Mouse (Mus musculus) liver, embryonic 16.5 days (tissue): ENCODE measurements around the gene Dchs2. TPM values are rescaled to one million over a fixed set of nuclear protein-coding genes. Genes with fewer than 3 reads are reported as not detected.
A peak's percentile ranks its signal among the peaks of the same experiment; 100 is the strongest.

Experiments
- ATAC-seq: fragments of 200-750 bp; cut with Nextera tagmentation; 2 replicates; pipeline ENCODE4 v1.8.0; 2017; ENCODE audit warnings: low read depth, mild to moderate bottlenecking, moderate number of reproducible peaks, moderate library complexity
- H3K27ac ChIP-seq: fragments of 300-500 bp; sonication (generic); 2 replicates; pipeline ENCODE4 v1.5.1; 2014; ENCODE audit warnings: mild to moderate bottlenecking, low read length
- H3K27me3 ChIP-seq: fragments of 300-500 bp; sonication (generic); 2 replicates; pipeline ENCODE4 v1.6.1; 2014; ENCODE audit warnings: low read depth, low read length, mixed read lengths; ENCODE audit not compliant: control insufficient read depth, insufficient read depth
- H3K36me3 ChIP-seq: fragments of 300-500 bp; sonication (generic); 2 replicates; pipeline ENCODE4 v1.6.1; 2014; ENCODE audit warnings: mild to moderate bottlenecking; ENCODE audit not compliant: control insufficient read depth, insufficient read depth
- H3K4me1 ChIP-seq: fragments of 300-500 bp; sonication (generic); 2 replicates; pipeline ENCODE4 v1.6.1; 2014; ENCODE audit warnings: low read depth, low read length, mixed read lengths; ENCODE audit not compliant: control insufficient read depth
- H3K4me2 ChIP-seq: fragments of 300-500 bp; sonication (generic); 2 replicates; pipeline ENCODE4 v1.6.1; 2014; ENCODE audit warnings: low read depth, low read length, mixed read lengths
- H3K4me3 ChIP-seq: fragments of 300-500 bp; sonication (generic); 2 replicates; pipeline ENCODE4 v1.5.1; 2014; ENCODE audit warnings: low read depth, mild to moderate bottlenecking, low read length
- H3K9ac ChIP-seq: fragments of 300-500 bp; sonication (generic); 2 replicates; pipeline ENCODE4 v1.6.1; 2014; ENCODE audit warnings: low read depth, low read length
- H3K9me3 ChIP-seq: fragments of 300-500 bp; sonication (generic); replicated peaks from 2 replicates; pipeline ENCODE4 v1.6.1; 2016; ENCODE audit warnings: low read length; ENCODE audit not compliant: control insufficient read depth
- WGBS: fragments of 180-500 bp; shearing (Covaris S2); extraction: QIAGEN DNeasy Blood & Tissue Kit; methylation state at CpG from one replicate; pipeline ENCODE4 v1.1.7; 2014; ENCODE audit not compliant: insufficient replicate concordance; 5-methylcytosine and 5-hydroxymethylcytosine counted together
- polyA plus RNA-seq: library from polyadenylated mRNA; unstranded; fragments of >200 nt; fragmentation: Nextera tagmentation; extraction: Ambion mirVana; gene quantifications from 2 replicates; pipeline ENCODE4 v1.2.1, GENCODE M21; 2015

Gene Dchs2
- polyA plus RNA-seq, result 0.01 TPM in 1 of 2 replicates, not detected in the other

DNA sequence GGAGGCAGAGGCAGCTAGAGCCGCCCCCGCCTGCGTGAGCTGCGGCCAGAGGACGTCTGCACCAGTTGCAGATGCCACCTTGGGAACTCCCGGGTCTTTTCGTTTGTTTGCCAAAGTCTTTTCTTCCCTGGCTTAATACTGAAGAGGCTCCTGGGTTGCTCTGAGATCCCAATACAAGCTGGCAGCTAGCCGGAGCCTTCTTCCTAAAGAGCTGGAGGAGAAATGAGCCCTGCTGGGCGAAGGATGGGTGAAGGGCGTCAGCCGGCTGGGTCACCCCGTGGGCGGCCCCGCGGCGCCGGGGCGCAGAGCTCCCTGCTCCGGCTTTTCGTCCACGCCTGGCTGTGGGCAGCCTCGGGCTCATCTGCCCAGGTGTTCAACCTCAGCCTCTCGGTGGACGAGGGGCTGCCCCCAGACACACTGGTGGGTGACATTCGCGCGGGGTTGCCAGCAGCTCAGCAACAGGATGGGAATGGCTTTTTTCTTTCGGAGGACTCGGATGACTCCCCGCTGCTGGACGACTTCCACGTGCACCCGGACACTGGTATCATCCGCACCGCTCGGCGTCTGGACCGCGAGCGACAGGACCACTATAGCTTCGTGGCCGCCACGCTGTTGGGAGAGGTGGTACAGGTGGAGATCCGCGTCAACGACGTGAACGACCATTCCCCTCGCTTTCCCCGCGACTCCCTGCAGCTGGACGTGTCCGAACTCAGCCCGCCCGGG, at the start of gene Dchs2:
Gene Dchs2, plus strand, starts transcription at position 223 of the 723 bp plus-strand sequence.
- Histone ChIP-seq H3K9me3 (no peaks in the 10 kb centered on the region), H3K36me3 (no peaks in the 10 kb centered on the region), H3K27me3 (peaks cover 51% of the 10 kb centered on the region), H3K9ac (no peak within 1 kb of the TSS), H3K27ac (no peak within 1 kb of the TSS), H3K4me3 (peak within 1 kb of the TSS; percentile 22), H3K4me1 (no peaks in the 10 kb centered on the region), H3K4me2 (peak within 1 kb of the TSS; percentile 41)
- WGBS, result 2% methylated on average over 55 of the region's 55 CpGs
- no peak for ATAC-seq

DNA sequence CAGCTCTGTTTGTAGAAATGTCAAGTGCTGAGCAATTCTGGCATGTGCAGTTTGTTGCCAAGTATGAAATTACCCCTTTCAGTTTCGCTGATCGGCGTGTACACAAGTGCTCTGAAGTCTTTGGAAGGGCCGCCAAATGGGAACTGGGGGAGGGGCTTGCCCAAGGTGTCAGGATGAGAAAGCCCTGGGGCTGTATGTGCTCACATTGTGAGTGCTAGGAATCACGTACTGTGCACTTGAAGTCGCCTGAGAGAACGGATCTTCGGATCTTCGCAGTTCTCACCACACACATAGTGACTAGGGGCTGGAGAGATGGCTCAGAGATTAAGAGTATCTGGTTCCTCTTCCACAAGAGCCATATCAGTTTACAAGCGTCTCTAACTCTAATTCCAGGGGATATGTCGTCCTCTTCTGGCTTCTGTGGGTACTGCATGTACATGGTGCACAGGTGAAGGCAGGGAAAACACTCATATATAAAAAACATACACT, 47.1 kb upstream of the Dchs2 start:
- Histone ChIP-seq H3K4me2 (peak overlapping the region; percentile 52), H3K36me3 (no peaks in the 10 kb centered on the region), H3K4me3 (peak overlapping the region; percentile 40), H3K9me3 (no peaks in the 10 kb centered on the region), H3K9ac (peak overlapping the region; percentile 31; the same call in 1 of the 2 replicates), H3K4me1 (no peaks in the 10 kb centered on the region), H3K27ac (no peak overlapping the region), H3K27me3 (no peaks in the 10 kb centered on the region)
- no peak for ATAC-seq
- 3% methylated on average over 11 of the region's 11 CpGs for WGBS

DNA sequence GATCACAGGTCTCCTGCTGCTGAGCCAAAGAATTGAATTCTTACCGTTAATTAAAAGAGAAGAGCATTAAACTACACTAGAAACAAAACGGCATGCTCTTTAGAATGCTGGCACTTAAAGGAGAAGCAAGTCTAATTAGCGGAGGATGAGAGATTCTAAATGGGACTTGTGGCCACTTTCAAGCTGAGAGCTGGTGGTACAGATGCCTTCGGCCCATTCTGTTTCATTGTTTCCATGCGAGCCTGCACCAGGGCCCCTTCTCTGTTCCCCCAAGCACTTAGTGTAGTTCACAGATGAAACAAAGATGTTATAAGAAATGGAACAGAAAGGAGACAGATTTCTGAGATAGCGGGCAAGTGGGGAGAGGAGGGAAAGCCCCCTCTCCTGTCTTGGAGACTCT, 30.2 kb upstream of the Dchs2 start:
- no peak overlapping the region for H3K4me3 ChIP-seq
- no peaks in the 10 kb centered on the region for H3K36me3 ChIP-seq
- H3K4me2 ChIP-seq, result no peak overlapping the region
- H3K9ac ChIP-seq, result no peak overlapping the region
- H3K27me3 ChIP-seq, result no peaks in the 10 kb centered on the region
- 68% methylated on average over 6 of the region's 6 CpGs for WGBS
- no peak for ATAC-seq
- H3K4me1 ChIP-seq, result no peaks in the 10 kb centered on the region
- H3K9me3 ChIP-seq, result no peaks in the 10 kb centered on the region
- no peak overlapping the region for H3K27ac ChIP-seq

DNA sequence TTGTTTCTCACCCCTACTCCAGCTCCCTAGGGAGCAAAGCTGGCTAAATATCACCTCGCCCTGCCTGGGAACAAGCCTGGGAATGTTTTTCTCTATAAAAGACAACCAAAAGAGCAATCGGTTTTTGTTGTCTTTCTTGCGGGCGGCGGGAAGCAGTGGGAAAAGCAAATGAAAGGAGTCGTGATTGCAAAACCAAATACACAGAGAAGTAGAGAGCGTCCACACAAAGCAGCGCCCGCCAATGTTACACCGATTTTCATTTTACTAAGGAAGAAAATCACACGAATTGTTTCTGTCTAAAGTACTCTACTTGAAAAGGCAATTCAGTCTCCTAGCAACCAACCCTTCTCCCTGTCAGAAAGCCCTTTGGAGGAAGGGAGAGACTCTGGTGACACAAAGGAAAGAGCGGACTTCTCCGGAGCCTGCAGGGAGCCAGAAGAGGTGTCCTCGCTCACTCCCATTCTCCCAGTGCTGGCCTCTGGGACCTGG, 29.2 kb upstream of the Dchs2 start:
- H3K4me2 ChIP-seq, result peak overlapping the region; percentile 44
- no peak for ATAC-seq
- H3K4me3 ChIP-seq, result no peak overlapping the region
- 29% methylated on average over 14 of the region's 14 CpGs for WGBS
- H3K9me3 ChIP-seq, result no peaks in the 10 kb centered on the region
- H3K27ac ChIP-seq, result no peak overlapping the region
- H3K36me3 ChIP-seq, result no peaks in the 10 kb centered on the region
- H3K4me1 ChIP-seq, result no peaks in the 10 kb centered on the region
- no peak overlapping the region for H3K9ac ChIP-seq
- H3K27me3 ChIP-seq, result no peaks in the 10 kb centered on the region

DNA sequence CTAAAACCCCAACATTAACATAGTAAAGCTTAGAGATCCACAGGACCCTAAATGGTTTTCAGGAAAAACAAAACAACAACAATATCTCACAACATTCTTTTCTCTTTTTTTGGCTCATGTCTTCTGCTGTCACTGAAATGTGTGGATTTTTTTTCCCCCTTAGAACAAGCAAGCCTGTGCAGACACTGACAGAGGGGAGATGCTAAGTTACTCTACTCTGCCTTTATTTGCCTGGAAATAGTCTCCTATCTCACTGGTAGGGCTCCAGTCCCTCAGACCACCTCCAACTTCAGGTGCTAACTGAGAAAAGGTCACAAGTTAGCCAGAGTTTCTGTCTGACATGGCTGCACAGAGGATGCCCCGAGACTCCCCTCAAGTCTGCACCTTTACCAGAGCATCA, 28.6 kb upstream of the Dchs2 start:
- WGBS, result 65% methylated on average over 1 of the region's 1 CpGs
- H3K4me3 ChIP-seq, result no peak overlapping the region
- no peak for ATAC-seq
- no peaks in the 10 kb centered on the region for H3K36me3 ChIP-seq
- H3K27ac ChIP-seq, result no peak overlapping the region
- no peaks in the 10 kb centered on the region for H3K27me3 ChIP-seq
- H3K9me3 ChIP-seq, result no peaks in the 10 kb centered on the region
- H3K4me2 ChIP-seq, result no peak overlapping the region
- no peak overlapping the region for H3K9ac ChIP-seq
- no peaks in the 10 kb centered on the region for H3K4me1 ChIP-seq

DNA sequence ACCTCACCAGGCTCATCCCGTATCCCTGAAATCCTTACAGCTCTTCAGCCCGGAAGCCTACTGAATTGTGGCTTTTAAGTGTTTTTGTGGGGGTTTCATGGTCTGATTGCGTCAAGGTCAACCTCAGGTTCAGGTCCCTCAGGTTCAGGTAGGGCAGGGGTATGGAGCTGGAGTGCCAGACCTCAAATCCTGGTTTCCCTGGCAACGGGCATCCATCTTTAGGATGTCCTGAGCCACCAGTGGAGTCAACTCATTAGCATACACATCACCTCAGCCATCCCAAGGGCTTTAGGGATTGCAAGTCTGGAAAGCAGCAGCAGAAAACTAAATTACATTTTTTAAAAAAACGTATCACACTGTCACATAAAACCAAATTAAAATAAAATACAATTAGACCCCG, 28.1 kb upstream of the Dchs2 start:
- Histone ChIP-seq H3K4me2 (no peak overlapping the region), H3K36me3 (no peaks in the 10 kb centered on the region), H3K9me3 (no peaks in the 10 kb centered on the region), H3K4me1 (no peaks in the 10 kb centered on the region), H3K4me3 (no peak overlapping the region), H3K27ac (no peak overlapping the region), H3K9ac (no peak overlapping the region), H3K27me3 (no peaks in the 10 kb centered on the region)
- no peak for ATAC-seq
- WGBS, result 50% methylated on average over 6 of the region's 6 CpGs

DNA sequence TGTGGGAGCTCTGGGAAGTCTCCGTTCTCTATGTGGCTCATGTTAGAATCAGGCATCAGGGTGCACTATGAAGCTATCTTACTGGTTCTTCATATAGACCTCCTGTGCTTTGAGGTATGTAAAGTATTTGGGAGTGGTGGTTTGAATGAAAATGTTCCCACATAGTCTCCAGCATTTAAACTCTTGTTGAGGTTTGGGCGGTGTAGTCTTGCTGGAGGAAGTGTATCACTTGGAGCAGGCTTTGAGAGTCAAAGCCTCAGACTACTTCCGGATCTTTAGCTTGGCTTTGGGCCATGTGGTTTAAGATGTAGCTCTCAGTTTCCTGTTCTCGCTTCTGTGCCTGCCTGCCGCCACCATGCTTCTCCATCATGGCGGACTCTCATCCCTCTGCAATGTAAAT, 25.5 kb upstream of the Dchs2 start:
- H3K4me2 ChIP-seq, result no peak overlapping the region
- H3K4me1 ChIP-seq, result no peaks in the 10 kb centered on the region
- H3K36me3 ChIP-seq, result no peaks in the 10 kb centered on the region
- WGBS, result 67% methylated on average over 6 of the region's 6 CpGs
- H3K27me3 ChIP-seq, result no peaks in the 10 kb centered on the region
- no peaks in the 10 kb centered on the region for H3K9me3 ChIP-seq
- H3K4me3 ChIP-seq, result no peak overlapping the region
- no peak for ATAC-seq
- no peak overlapping the region for H3K27ac ChIP-seq
- H3K9ac ChIP-seq, result no peak overlapping the region

DNA sequence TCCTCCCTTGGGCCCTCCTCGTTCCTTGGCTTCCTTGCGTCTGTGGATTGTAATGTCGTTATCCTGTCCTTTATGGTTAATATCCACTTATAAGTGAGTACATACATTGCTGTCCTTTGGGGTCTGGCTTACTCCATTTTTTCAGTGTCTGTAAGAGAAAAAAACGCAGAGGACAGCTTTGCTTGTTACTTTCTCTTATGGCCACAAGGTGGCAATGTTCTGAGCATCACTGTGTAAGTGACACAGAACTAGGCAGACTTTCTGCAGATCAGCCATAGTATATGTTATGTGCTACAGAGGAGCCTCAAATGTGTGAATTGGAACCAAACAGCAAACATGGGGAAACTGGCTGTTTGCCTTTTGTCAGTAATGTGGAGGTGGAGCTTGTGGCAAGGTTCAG, 17.6 kb upstream of the Dchs2 start:
- no peaks in the 10 kb centered on the region for H3K9me3 ChIP-seq
- ATAC-seq, result no peak
- H3K36me3 ChIP-seq, result no peaks in the 10 kb centered on the region
- no peak overlapping the region for H3K27ac ChIP-seq
- H3K27me3 ChIP-seq, result no peaks in the 10 kb centered on the region
- 29% methylated on average over 4 of the region's 4 CpGs for WGBS
- H3K4me1 ChIP-seq, result no peaks in the 10 kb centered on the region
- H3K4me3 ChIP-seq, result no peak overlapping the region
- H3K9ac ChIP-seq, result no peak overlapping the region
- H3K4me2 ChIP-seq, result no peak overlapping the region

DNA sequence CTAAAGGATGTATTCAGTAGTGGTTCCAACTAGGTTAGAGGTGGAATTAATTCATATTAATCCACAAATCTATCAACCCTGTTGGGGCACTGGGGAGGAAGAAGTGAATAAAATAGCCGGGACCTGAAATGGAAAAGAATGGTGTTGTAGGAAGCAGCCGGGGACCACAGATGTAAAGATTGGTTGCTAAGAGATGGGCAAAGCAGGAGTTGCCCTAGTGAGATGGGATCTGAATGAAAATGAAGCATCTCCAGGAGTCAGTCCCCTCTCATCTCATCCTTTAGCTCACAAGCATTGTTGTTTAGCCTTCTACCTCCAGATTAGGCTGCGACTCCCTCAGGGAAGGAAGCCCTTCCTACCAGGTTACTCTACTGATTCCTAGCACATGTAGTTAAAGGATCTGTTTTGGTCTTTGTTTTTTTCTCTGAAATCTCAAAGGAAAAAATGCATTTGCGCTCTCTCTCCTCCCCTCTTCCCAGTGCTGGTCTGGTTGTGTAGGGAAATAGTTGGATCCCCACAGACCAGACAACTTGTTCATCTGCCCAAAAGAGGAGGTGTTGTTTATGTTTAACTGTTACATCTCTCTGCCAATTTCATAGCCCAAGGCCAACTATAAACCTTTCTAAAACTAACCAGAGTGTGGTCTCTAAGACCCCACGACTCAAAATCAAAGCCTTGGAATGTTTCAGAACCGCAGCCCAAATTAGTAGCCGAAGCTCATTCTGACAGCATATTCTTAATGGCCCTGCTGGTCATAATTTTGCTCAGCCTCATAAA, 16.1 kb upstream of the Dchs2 start:
- Histone ChIP-seq H3K36me3 (no peaks in the 10 kb centered on the region), H3K4me3 (no peak overlapping the region), H3K4me2 (no peak overlapping the region), H3K27ac (no peak overlapping the region), H3K4me1 (no peaks in the 10 kb centered on the region), H3K9me3 (no peaks in the 10 kb centered on the region), H3K27me3 (no peaks in the 10 kb centered on the region), H3K9ac (no peak overlapping the region)
- no peak for ATAC-seq
- 59% methylated on average over 7 of the region's 7 CpGs for WGBS
